Mouse (Mus musculus) cortical plate, adult 2 months (tissue): ENCODE measurements around the gene Uck1. TPM values are rescaled to one million over a fixed set of nuclear protein-coding genes. Genes with fewer than 3 reads are reported as not detected.

Source experiments
- H3K27ac ChIP-seq: fragments of 200-500 bp; 2 replicates; pipeline ENCODE4 v1.5.1; 2012; ENCODE audit warnings: low read length, control low read depth, inconsistent platforms; ENCODE audit not compliant: insufficient read depth
- H3K4me1 ChIP-seq: fragments of 200-500 bp; 2 replicates; pipeline ENCODE4 v1.6.1; 2011; ENCODE audit warnings: low read length; ENCODE audit not compliant: control insufficient read depth, insufficient read depth
- H3K4me3 ChIP-seq: fragments of 200-500 bp; 2 replicates; pipeline ENCODE4 v1.5.1; 2011; ENCODE audit warnings: mild to moderate bottlenecking, low read length, control low read depth; ENCODE audit not compliant: insufficient read depth
- CTCF ChIP-seq: fragments of 200-500 bp; IDR thresholded peaks from 2 replicates; pipeline ENCODE4 v1.5.1; 2011; ENCODE audit warnings: mild to moderate bottlenecking, control low read depth, low read length; ENCODE audit not compliant: insufficient read depth; ENCODE audit errors: extremely low read depth
- POLR2A ChIP-seq: fragments of 200-500 bp; IDR thresholded peaks from 2 replicates; pipeline ENCODE4 v1.6.1; 2011; ENCODE audit warnings: mild to moderate bottlenecking, low read length, control low read depth; ENCODE audit not compliant: insufficient read depth; ENCODE audit errors: extremely low read depth
- polyA plus RNA-seq: library from polyadenylated mRNA; depleted of rRNA; stranded (reverse); fragments of >200 nt; gene quantifications from 2 replicates; pipeline ENCODE4 v1.2.3, GENCODE M21; 2012; rRNA removed

Uck1 gene
- polyA plus RNA-seq, 1 experiment = 65.2 TPM

DNA sequence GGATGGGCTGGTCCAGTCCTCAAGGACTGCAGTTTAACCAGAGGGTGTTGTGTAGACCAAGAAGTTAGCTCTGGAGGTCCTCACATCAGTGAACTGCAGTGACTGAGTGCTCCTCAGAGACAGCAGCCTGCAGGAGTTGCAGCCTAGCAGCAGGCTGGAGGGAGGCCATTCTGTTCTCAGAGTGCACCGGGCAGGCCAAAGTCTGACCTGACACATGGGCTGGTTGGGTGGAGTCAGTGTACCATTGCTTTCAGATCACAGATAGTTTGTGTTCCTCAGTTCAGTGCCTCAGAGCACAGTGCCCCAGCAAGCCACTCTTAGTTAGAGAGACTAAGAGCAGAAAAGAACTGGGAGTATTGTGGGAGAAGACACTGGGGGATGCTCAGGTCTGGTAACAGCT is 52.3 kb downstream of the Uck1 start:
- Histone ChIP-seq H3K4me3 (no peak overlapping the region), H3K4me1 (no peaks in the 10 kb centered on the region), H3K27ac (no peak overlapping the region)
- TF ChIP-seq CTCF (no peak), POLR2A (no peak)

Other genes with a start within 250 kb of the Uck1 start
- 3.2 and 3.7 TPM in 2 replicates for gene Fam78a, start 175.3 kb downstream of the Uck1 start, polyA plus RNA-seq
- 34.5 and 36.4 TPM in 2 replicates for gene Plpp7, start 164.6 kb downstream of the Uck1 start, polyA plus RNA-seq
- 97.6 and 99.1 TPM in 2 replicates for gene Prrc2b, start 109.1 kb downstream of the Uck1 start, polyA plus RNA-seq
- 16.8 and 19.1 TPM in 2 replicates for gene Pomt1, start 23.6 kb downstream of the Uck1 start, polyA plus RNA-seq
- 60.1 and 65.0 TPM in 2 replicates for gene Golga2, start 27.2 kb upstream of the Uck1 start, polyA plus RNA-seq
- 256 and 268 TPM in 2 replicates for gene Swi5, start 27.9 kb upstream of the Uck1 start, polyA plus RNA-seq
- gene Ciz1, start 92.2 kb upstream of the Uck1 start, polyA plus RNA-seq = 171 and 184 TPM in 2 replicates
- 1,325 and 1,395 TPM in 2 replicates for gene Dnm1, start 93.2 kb upstream of the Uck1 start, polyA plus RNA-seq
- gene 1110008P14Rik, start 121.8 kb upstream of the Uck1 start, polyA plus RNA-seq = 931 and 1,007 TPM in 2 replicates
- 0.25 and 0.58 TPM in 2 replicates for gene Lcn2, start 128.1 kb upstream of the Uck1 start, polyA plus RNA-seq
- gene Ptges2, start 135.7 kb upstream of the Uck1 start, polyA plus RNA-seq = 57.9 and 63.4 TPM in 2 replicates
- 3.2 and 3.4 TPM in 2 replicates for gene Naif1, start 190.3 kb upstream of the Uck1 start, polyA plus RNA-seq
- gene Slc25a25, start 191.3 kb upstream of the Uck1 start, polyA plus RNA-seq = 44.7 and 49.1 TPM in 2 replicates